Mouse (Mus musculus) CD4-positive naive resting alpha-beta T cell, adult 57 days (primary cell): ENCODE results near the gene Gm2244. TPM values are rescaled to one million over a fixed set of nuclear protein-coding genes. Genes with fewer than 3 reads are reported as not detected.

Experiments used
- total RNA-seq: library from RNA; stranded (reverse); gene quantifications from one replicate; pipeline ENCODE4 v1.2.4, GENCODE M21; 2023

The Gm2244 gene
- not detected for total RNA-seq

GRCm38 (mm10) chr14:19549863-19550262, at the start of gene Gm2244:
Gene Gm2244 (minus strand): TSS chr14:19549963.

GRCm38 (mm10) chr14:19584804-19585667, 35.3 kb upstream of the Gm2244 start, which contains the start of gene Gm2237:
Gene Gm2237 (minus strand): TSS chr14:19585135.

Other genes starting within 250 kb of the Gm2244 start
- gene Gm21738, start 131.0 kb downstream of the Gm2244 start, total RNA-seq: not detected
- gene Gm2237, start 35.2 kb upstream of the Gm2244 start, total RNA-seq: 0.68 TPM
- gene Gm5458, start 52.6 kb upstream of the Gm2244 start, total RNA-seq: not detected
- 2.8 TPM for gene Nid2, start 201.3 kb upstream of the Gm2244 start, total RNA-seq